Mouse (Mus musculus): Measurements from ENCODE around the gene Uqcrq. TPM values are rescaled to one million over a fixed set of nuclear protein-coding genes. Genes with fewer than 3 reads are reported as not detected.

Uqcrq gene
- polyA plus RNA-seq, 1 experiment = 664 TPM

GRCm38 (mm10) chr11:53378918-53379317 lies 51.7 kb downstream of the Uqcrq start:
- Histone ChIP-seq H3K79me3 (ENCODE audit: low read depth) (peaks cover 3% of the 10 kb centered on the region), H3K79me2 (ENCODE audit: control insufficient read depth, insufficient read depth) (peaks cover 50% of the 10 kb centered on the region), H3K27me3 (ENCODE audit: control insufficient read depth, insufficient read depth, insufficient read length) (no peaks in the 10 kb centered on the region), H3K36me3 (ENCODE audit: control insufficient read depth, insufficient read depth) (peaks cover 73% of the 10 kb centered on the region), H3K4me3 (ENCODE audit: insufficient read depth, poor library complexity, severe bottlenecking) (no peak overlapping the region), H3ac (ENCODE audit: control insufficient read depth, insufficient read length, low read depth) (no peak overlapping the region)
- no peak for TF ChIP-seq MYOG (IDR thresholded peaks at IDR 0.05; ENCODE audit: control insufficient read depth, extremely low read depth, insufficient read length)
- TF ChIP-seq CEBPB (IDR thresholded peaks at IDR 0.05; ENCODE audit: low read depth) = no peak
- TF ChIP-seq MAX (IDR thresholded peaks at IDR 0.05) = no peak
- no peak for TF ChIP-seq MYOD1 (IDR thresholded peaks at IDR 0.05; ENCODE audit: control insufficient read depth, insufficient read length, low read depth)
- no peak for TF ChIP-seq USF1 (IDR thresholded peaks at IDR 0.05; ENCODE audit: low read depth)
- no peak for TF ChIP-seq CTCF (IDR thresholded peaks at IDR 0.05; ENCODE audit: control insufficient read depth, insufficient read depth, insufficient read length)

Small RNA genes lying within 50 kb of the gene (microRNA-seq; reads per million reads assigned to microRNA genes)
- gene Mir6920 (ENCODE audit: borderline microRNAs expressed) = 0.24 reads per million

Other genes with a start within 250 kb of the Uqcrq start
- 112 TPM for gene Hspa4, start 130.4 kb downstream of the Uqcrq start, polyA plus RNA-seq (2012; fragmentation: generic; extraction: Trizol)
- 8.2 TPM for gene Zcchc10, start 106.2 kb downstream of the Uqcrq start, polyA plus RNA-seq (2012; fragmentation: generic; extraction: Trizol)
- 12.1 TPM for gene Aff4, start 80.0 kb downstream of the Uqcrq start, polyA plus RNA-seq (2012; fragmentation: generic; extraction: Trizol)
- gene Leap2, start 7.7 kb downstream of the Uqcrq start, polyA plus RNA-seq (2012; fragmentation: generic; extraction: Trizol) = not detected
- gene Gdf9, start 192 bp upstream of the Uqcrq start, polyA plus RNA-seq (2012; fragmentation: generic; extraction: Trizol) = 0.70 TPM
- not detected for gene Gm10447, start 26.3 kb upstream of the Uqcrq start, polyA plus RNA-seq (2012; fragmentation: generic; extraction: Trizol)
- 0.82 TPM for gene Shroom1, start 26.4 kb upstream of the Uqcrq start, polyA plus RNA-seq (2012; fragmentation: generic; extraction: Trizol)
- gene Gm9837, start 39.6 kb upstream of the Uqcrq start, polyA plus RNA-seq (2012; fragmentation: generic; extraction: Trizol) = not detected
- not detected for gene Gm9945, start 49.3 kb upstream of the Uqcrq start, polyA plus RNA-seq (2012; fragmentation: generic; extraction: Trizol)
- not detected for gene Sowaha, start 49.4 kb upstream of the Uqcrq start, polyA plus RNA-seq (2012; fragmentation: generic; extraction: Trizol)
- gene Sept8, start 88.4 kb upstream of the Uqcrq start, polyA plus RNA-seq (2012; fragmentation: generic; extraction: Trizol) = 32.7 TPM
- gene Kif3a, start 136.5 kb upstream of the Uqcrq start, polyA plus RNA-seq (2012; fragmentation: generic; extraction: Trizol) = 7.9 TPM
- not detected for gene Il4, start 187.8 kb upstream of the Uqcrq start, polyA plus RNA-seq (2012; fragmentation: generic; extraction: Trizol)
- gene Il13, start 203.9 kb upstream of the Uqcrq start, polyA plus RNA-seq (2012; fragmentation: generic; extraction: Trizol) = not detected

Data from C2C12 (cell line).